Mouse (Mus musculus) cerebellum, adult 18-20 months (tissue): ENCODE data around the gene Sncb.
A peak's percentile ranks its signal among the peaks of the same experiment; 100 is the strongest.

Source experiments
- DNase-seq, 2 experiments: peaks; one replicate each; pipeline ENCODE4 v3.0.0; 2021

The Sncb gene

DNA sequence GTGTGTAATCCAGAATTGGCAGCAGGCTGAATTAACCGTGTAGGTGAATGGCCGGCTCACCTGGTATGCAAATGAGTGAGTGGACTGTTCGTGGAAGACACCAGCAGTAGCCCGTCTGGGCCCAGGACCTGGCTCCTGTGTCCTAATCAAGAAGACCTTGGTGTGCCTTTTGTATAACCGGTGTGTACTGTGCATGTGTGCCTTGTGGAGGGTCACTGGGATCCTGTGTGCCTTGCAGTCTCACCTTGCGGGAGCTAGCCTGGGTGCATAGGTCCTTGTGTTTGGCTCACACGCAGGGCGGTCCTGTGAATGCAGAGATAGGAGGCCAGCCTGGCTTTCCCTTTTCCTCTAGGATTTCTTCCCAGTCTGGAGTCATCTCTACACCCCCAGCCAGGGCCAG lies 18.2 kb downstream of the Sncb start:
- DNase-seq, result no peak

DNA sequence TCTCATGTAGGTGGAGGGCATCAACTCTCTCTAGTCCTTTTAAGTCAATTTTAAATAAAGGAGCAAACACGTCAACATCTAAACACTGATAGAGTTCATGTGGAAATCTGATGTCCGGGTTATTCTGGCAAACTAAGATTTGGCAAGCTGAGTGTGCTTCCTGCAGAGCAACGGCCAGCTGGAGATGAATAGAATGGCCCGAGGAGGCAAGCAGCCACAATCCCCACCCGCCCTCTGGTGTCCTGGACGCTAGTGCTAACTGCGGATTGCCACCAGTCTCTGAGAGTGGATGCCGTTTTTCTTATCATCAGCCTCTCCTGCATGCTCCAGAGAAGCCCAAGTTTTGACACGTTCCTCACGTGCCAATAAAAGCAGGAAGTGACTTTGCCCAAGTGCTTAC lies 19.5 kb downstream of the Sncb start:
- DNase-seq, result peak; percentile 80 to 89

DNA sequence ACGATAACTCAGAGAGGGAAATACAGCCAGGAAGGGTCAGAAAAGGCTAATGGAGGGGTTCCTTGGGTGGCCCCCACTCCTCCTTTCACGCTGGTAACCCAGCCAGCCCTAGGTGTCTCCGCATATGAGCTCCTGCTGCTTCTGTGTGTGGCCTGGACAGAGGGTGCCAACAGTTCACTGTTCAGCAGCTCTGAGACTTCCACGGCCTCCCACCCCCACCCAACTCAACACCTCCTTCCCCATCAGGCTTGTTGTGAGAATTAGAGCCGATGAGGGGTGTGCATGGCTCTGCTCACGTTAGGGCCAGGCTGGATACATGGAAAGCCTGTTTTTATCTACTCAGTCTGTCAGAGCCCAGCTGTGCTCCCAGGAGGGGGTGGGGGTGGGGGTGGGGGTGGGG lies 20.3 kb downstream of the Sncb start:
- DNase-seq, result no peak

DNA sequence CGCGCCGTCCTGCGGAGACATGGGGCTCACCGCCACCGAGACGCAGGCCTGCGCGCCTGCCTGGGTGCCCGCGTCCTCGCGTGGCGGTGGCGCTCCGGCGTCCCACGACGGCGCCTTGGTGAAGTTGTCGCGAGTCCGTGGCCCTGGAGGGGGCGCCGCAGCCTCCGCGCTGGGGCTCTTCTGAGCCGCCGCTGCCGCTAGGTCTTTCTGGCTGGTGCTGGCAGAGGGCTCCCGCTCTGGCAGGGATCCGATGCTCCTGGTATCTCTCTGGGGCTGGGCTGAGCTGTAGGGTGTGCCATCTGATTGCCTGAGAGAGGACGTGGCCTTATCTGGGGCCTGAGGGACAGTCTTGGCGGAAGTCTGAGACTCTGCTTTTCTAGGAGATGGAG lies 28.2 kb downstream of the Sncb start:
- DNase-seq, result peak; percentile 64 to 68

DNA sequence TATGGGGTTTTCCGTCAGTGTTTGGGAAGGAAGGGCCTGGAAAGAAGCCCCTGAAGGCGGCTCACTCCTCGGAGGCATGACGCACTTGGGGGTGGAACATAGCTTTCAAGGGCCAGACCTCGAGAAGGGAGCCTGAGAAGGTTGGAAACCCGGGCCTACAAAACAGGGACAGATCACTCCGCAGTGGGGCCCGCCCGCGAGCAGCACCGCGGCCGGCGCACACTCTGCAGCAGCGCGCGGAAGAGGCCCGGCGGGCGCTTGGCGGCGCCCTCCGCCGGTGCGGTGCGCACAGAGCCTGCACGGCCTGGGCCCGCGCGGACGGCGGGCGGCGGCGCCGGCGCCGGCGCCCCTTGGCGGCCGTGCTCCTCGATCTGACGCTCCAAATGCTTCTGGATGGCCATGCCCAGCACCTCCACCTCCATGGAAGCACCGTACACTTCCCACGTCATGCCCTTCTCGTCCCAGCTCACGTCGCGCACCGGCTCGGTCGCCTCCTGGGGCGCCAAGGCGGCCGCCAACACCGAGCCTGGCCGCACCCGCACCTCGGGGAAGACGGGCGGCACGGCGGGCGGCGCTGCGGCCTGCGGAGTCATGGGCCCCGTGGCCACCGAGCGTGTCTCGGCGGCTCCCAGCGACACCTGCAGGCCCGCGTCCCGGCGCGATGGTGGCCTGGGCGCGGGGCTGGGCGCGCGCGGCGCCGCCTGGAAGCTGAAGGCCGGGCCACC lies 28.7 kb downstream of the Sncb start:
- DNase-seq, result peak; percentile 55 to 73

DNA sequence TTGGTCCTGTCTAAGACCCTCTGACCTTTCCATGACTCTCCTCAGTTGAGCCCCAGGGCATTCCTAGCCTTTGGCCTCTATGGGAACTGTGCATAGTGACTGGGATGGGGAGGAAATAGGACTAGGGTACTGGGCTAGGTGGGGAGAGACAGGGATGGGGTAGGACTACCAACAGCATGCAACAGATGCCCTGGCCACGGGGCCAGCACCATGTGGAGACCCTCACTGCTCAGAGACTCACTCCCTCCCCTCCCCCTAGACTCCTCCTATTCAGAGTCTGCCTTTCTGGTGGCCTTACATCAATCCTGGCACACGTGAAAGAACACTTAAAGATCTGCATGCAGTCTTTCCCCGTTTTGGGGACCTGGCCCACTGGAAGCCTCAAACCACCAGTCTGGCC lies 29.5 kb downstream of the Sncb start:
- no peak for DNase-seq

DNA sequence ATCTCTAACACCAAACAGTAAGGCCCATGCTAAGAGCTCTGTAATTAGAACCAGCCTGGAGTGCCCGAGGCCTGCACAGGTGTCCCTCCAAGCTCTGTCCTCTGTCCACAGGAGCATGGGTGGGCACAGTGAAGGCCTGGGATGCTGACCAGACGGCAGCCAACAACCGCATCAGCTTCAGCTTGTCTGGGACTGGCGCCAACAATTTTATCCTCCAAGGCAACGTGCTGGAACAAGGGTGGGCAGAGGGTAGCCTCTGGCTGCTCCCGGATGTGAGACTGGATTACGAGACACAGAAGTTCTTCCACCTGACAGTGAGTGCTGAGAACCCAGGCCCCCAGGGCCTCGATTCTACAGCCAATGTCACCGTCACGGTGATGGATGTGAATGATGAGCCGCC lies 40.3 kb downstream of the Sncb start:
- DNase-seq, result no peak

DNA sequence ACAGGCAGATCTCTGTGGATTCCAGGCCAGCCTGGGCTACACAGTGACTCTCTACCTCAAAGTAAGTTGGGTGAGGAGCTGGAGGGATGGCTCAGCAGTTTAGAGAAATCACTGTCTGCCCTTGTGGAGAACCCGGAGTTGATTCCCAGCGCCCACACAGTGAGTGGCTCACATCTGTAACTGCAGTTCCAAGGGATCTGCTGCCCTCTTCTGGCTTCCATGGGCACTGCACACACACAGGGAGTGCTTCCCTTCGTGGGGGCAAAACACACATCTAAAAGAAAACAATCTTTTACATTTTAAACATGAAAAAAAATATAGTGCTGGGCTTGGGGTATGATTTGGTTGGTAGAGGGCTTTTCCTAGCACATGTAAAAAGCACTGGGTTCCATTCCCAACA lies 43.3 kb downstream of the Sncb start:
- no peak for DNase-seq

DNA sequence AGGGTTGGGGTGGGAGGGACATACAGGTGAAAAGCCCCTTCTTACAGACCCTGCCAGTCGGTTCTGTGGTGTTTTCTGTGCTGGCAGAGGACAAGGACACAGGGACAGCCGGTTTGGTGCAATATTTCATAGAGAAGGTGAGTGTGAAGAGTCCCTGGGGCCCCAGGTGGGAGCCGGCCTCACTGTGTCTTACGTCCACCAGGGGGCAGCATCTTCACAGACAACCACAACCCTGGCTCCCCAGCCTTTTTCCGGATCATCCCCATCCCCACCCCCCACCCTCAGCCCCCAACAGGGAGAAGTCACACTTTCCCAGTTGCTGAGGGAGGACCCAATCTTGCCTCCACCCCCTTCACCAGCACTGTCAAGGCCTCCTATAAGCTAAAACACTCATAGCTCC lies 49.5 kb downstream of the Sncb start:
- peak; percentile 73 to 85 for DNase-seq

DNA sequence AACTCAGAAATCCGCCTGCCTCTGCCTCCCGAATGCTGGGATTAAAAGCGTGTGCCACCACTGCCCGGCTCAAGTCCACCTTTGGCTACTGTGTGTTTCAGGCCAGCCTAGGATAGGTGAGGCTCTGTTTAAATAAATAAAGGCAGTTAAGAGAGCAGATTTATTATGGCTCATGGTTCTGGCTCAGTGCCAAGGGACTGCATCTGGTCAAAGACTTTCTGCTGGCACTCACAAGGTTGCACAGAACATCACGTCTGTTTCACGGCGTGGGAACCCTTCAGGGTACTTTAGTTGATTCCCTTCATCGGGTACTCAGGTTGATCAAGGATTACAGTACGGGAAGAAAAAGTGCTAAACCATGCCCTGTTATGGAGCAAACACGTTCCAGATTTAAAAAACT lies 51.4 kb downstream of the Sncb start:
- no peak for DNase-seq

DNA sequence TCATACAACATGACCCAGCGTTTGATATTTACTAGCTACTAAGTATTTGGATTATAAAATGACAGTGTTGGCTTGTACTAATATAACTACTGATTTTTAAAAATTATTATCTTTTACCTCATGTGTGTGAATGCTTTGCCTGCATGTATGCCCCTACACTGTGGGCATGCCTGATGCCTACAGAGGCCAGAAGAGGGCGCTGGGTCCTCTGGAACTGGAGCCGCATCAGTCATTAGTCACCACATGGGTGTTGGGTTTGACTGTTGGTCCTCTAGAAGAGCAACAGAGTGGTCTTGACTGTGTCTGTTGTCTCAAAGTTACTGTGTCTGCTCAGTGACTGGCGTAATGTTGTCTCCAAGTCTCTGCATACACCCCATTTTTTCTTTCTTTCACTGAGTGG lies 52.0 kb downstream of the Sncb start:
- no peak for DNase-seq

DNA sequence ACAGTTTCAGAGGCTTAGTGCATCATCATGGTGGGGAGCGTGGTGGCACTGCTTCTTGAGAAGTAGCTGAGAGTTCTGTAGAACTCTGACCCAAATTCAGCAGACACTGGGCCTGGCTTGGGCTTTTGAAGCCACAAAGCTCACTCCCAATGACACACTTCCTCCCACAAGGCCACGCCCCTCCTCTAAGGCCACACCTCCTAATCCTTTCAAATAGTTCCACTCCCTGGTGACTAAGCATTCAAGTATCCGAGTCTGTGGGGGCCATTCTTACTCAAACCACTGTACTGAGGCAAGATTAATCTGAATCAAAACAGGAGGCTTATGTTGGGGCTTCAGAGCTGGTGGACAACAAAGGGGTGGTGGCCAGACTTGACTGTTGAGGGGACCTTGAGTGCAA lies 55.5 kb downstream of the Sncb start:
- DNase-seq, result no peak
